Mouse (Mus musculus): Measurements from ENCODE around the gene Klhl30. TPM values are rescaled to one million over a fixed set of nuclear protein-coding genes. Genes with fewer than 3 reads are reported as not detected.

Klhl30 gene
- polyA plus RNA-seq (2012; fragmentation: generic; extraction: Trizol), result 31.3 TPM
- long read RNA-seq, experiment 1, transcript Klhl30-201 (8 exons, 3,089 nt), result major isoform, 15 of 22 reads
- long read RNA-seq, experiment 1, partial matches to known transcripts, result 6 of 22 reads
- long read RNA-seq, experiment 1, other reads (novel, unspliced or antisense), result 1 of 22 reads
- long read RNA-seq, experiment 2, transcript Klhl30-201 (8 exons, 3,089 nt), result major isoform, 30 of 36 reads
- long read RNA-seq, experiment 2, partial matches to known transcripts, result 2 of 36 reads
- long read RNA-seq, experiment 2, other reads (novel, unspliced or antisense), result 4 of 36 reads

- Histone ChIP-seq H3K27me3 (ENCODE audit: control insufficient read depth, insufficient read depth, insufficient read length) (no peaks in the 10 kb centered on the region), H3K4me3 (ENCODE audit: insufficient read depth, poor library complexity, severe bottlenecking) (no peak within 1 kb of the TSS), H3K79me3 (ENCODE audit: low read depth) (no peaks in the 10 kb centered on the region), H3K79me2 (ENCODE audit: control insufficient read depth, insufficient read depth) (no peaks in the 10 kb centered on the region), H3ac (ENCODE audit: control insufficient read depth, insufficient read length, low read depth) (no peak within 1 kb of the TSS), H3K36me3 (ENCODE audit: control insufficient read depth, insufficient read depth) (no peaks in the 10 kb centered on the region)
- no peak for TF ChIP-seq MYOD1 (IDR thresholded peaks at IDR 0.05; ENCODE audit: control insufficient read depth, insufficient read length, low read depth)
- TF ChIP-seq MYOG (IDR thresholded peaks at IDR 0.05; ENCODE audit: control insufficient read depth, extremely low read depth, insufficient read length), result no peak
- no peak for TF ChIP-seq CEBPB (IDR thresholded peaks at IDR 0.05; ENCODE audit: low read depth)
- TF ChIP-seq USF1 (IDR thresholded peaks at IDR 0.05; ENCODE audit: low read depth), result peak; percentile 66
- no peak for TF ChIP-seq FOSL1 (IDR thresholded peaks at IDR 0.05; ENCODE audit: insufficient read depth, low read length, poor library complexity, severe bottlenecking)
- no peak for TF ChIP-seq MAX (IDR thresholded peaks at IDR 0.05)
- no peak for TF ChIP-seq CTCF (IDR thresholded peaks at IDR 0.05; ENCODE audit: control insufficient read depth, insufficient read depth, insufficient read length)
Measured at GRCm38 (mm10) chr1:91350841-91351240, at the start of gene Klhl30. Klhl30 (plus strand) TSS chr1:91351016.

- Histone ChIP-seq H3K79me2 (ENCODE audit: control insufficient read depth, insufficient read depth) (no peaks in the 10 kb centered on the region), H3K27me3 (ENCODE audit: control insufficient read depth, insufficient read depth, insufficient read length) (no peaks in the 10 kb centered on the region), H3K79me3 (ENCODE audit: low read depth) (no peaks in the 10 kb centered on the region), H3K36me3 (ENCODE audit: control insufficient read depth, insufficient read depth) (peaks cover 3% of the 10 kb centered on the region), H3ac (ENCODE audit: control insufficient read depth, insufficient read length, low read depth) (no peak overlapping the region), H3K4me3 (ENCODE audit: insufficient read depth, poor library complexity, severe bottlenecking) (no peak overlapping the region)
- TF ChIP-seq MYOD1 (IDR thresholded peaks at IDR 0.05; ENCODE audit: control insufficient read depth, insufficient read length, low read depth) (no peak), MYOG (IDR thresholded peaks at IDR 0.05; ENCODE audit: control insufficient read depth, extremely low read depth, insufficient read length) (no peak), FOSL1 (IDR thresholded peaks at IDR 0.05; ENCODE audit: insufficient read depth, low read length, poor library complexity, severe bottlenecking) (no peak), CTCF (IDR thresholded peaks at IDR 0.05; ENCODE audit: control insufficient read depth, insufficient read depth, insufficient read length) (no peak)
Measured at GRCm38 (mm10) chr1:91301206-91301920, 49.5 kb upstream of the Klhl30 start.

GRCm38 (mm10) chr1:91302021-91302420 lies 48.8 kb upstream of the Klhl30 start:
- no peak for TF ChIP-seq MYOD1 (IDR thresholded peaks at IDR 0.05; ENCODE audit: control insufficient read depth, insufficient read length, low read depth)
- TF ChIP-seq MYOG (IDR thresholded peaks at IDR 0.05; ENCODE audit: control insufficient read depth, extremely low read depth, insufficient read length), result no peak
- TF ChIP-seq USF1 (IDR thresholded peaks at IDR 0.05; ENCODE audit: low read depth), result no peak
- Histone ChIP-seq H3K27me3 (ENCODE audit: control insufficient read depth, insufficient read depth, insufficient read length) (no peaks in the 10 kb centered on the region), H3K4me3 (ENCODE audit: insufficient read depth, poor library complexity, severe bottlenecking) (no peak overlapping the region), H3K79me2 (ENCODE audit: control insufficient read depth, insufficient read depth) (no peaks in the 10 kb centered on the region), H3K79me3 (ENCODE audit: low read depth) (no peaks in the 10 kb centered on the region), H3K36me3 (ENCODE audit: control insufficient read depth, insufficient read depth) (peaks cover 4% of the 10 kb centered on the region), H3ac (ENCODE audit: control insufficient read depth, insufficient read length, low read depth) (no peak overlapping the region)

GRCm38 (mm10) chr1:91304621-91305020 lies 46.2 kb upstream of the Klhl30 start:
- no peaks in the 10 kb centered on the region for H3K79me2 ChIP-seq (ENCODE audit: control insufficient read depth, insufficient read depth)
- no peaks in the 10 kb centered on the region for H3K27me3 ChIP-seq (ENCODE audit: control insufficient read depth, insufficient read depth, insufficient read length)
- H3K4me3 ChIP-seq (ENCODE audit: insufficient read depth, poor library complexity, severe bottlenecking), result no peak overlapping the region
- no peak overlapping the region for H3ac ChIP-seq (ENCODE audit: control insufficient read depth, insufficient read length, low read depth)
- TF ChIP-seq USF1 (IDR thresholded peaks at IDR 0.05; ENCODE audit: low read depth) (no peak), FOSL1 (IDR thresholded peaks at IDR 0.05; ENCODE audit: insufficient read depth, low read length, poor library complexity, severe bottlenecking) (no peak), CTCF (IDR thresholded peaks at IDR 0.05; ENCODE audit: control insufficient read depth, insufficient read depth, insufficient read length) (no peak), MYOG (IDR thresholded peaks at IDR 0.05; ENCODE audit: control insufficient read depth, extremely low read depth, insufficient read length) (no peak), MYOD1 (IDR thresholded peaks at IDR 0.05; ENCODE audit: control insufficient read depth, insufficient read length, low read depth) (no peak), MAX (IDR thresholded peaks at IDR 0.05) (no peak), CEBPB (IDR thresholded peaks at IDR 0.05; ENCODE audit: low read depth) (no peak)
- H3K79me3 ChIP-seq (ENCODE audit: low read depth), result no peaks in the 10 kb centered on the region
- H3K36me3 ChIP-seq (ENCODE audit: control insufficient read depth, insufficient read depth), result peaks cover 6% of the 10 kb centered on the region

GRCm38 (mm10) chr1:91309366-91310085 lies 41.3 kb upstream of the Klhl30 start:
- peaks cover 9% of the 10 kb centered on the region for H3K36me3 ChIP-seq (ENCODE audit: control insufficient read depth, insufficient read depth)

More at GRCm38 (mm10) chr1:91309366-91310085, 41.3 kb upstream of the Klhl30 start:
- no peak overlapping the region for H3ac ChIP-seq (ENCODE audit: control insufficient read depth, insufficient read length, low read depth)
- no peak for TF ChIP-seq CEBPB (IDR thresholded peaks at IDR 0.05; ENCODE audit: low read depth)
- no peak for TF ChIP-seq MAX (IDR thresholded peaks at IDR 0.05)
- no peak for TF ChIP-seq MYOD1 (IDR thresholded peaks at IDR 0.05; ENCODE audit: control insufficient read depth, insufficient read length, low read depth)
- no peak for TF ChIP-seq USF1 (IDR thresholded peaks at IDR 0.05; ENCODE audit: low read depth)
- TF ChIP-seq FOSL1 (IDR thresholded peaks at IDR 0.05; ENCODE audit: insufficient read depth, low read length, poor library complexity, severe bottlenecking), result no peak
- TF ChIP-seq MYOG (IDR thresholded peaks at IDR 0.05; ENCODE audit: control insufficient read depth, extremely low read depth, insufficient read length), result no peak
- no peak for TF ChIP-seq CTCF (IDR thresholded peaks at IDR 0.05; ENCODE audit: control insufficient read depth, insufficient read depth, insufficient read length)
- H3K27me3 ChIP-seq (ENCODE audit: control insufficient read depth, insufficient read depth, insufficient read length), result no peaks in the 10 kb centered on the region
- no peak overlapping the region for H3K4me3 ChIP-seq (ENCODE audit: insufficient read depth, poor library complexity, severe bottlenecking)
- no peaks in the 10 kb centered on the region for H3K79me3 ChIP-seq (ENCODE audit: low read depth)
- no peaks in the 10 kb centered on the region for H3K79me2 ChIP-seq (ENCODE audit: control insufficient read depth, insufficient read depth)

All from C2C12 (cell line).